Mouse (Mus musculus): ENCODE data around the gene Pomp.

Pomp gene

DNA sequence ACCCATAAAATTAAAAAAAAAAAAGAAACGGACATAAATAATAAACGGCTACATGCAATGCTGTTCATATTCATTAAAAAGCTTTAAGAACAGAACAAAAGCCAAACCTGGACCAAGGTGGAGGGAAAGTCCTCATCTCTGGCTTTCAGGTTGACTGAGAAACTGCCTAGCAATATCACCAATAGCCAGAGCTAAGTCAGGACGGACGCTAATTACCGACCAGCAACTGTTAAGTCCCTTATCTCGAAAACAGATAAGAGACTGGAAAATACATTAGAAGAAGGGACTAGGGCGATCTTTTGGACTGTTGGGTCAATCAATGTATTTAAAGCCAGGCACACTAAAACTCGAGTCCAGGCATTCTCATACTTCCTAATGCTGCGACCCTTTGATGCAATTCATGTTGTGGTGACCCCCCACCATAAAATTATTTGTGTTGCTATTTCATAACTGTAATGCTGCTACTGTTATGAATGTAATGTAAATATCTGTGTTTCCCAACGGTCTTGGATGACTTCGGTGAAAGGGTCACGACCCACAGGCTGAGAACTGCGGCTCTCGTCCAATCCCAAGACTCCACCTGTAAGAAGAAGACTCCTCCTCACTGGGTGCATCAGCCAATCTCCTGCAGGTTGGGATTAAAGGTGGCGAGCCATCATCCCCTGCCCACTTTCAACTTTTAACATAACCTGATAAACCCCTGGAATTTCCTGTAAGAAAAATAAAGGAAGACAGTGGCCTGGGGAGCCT is 41.9 kb downstream of the Pomp start:
- DNase-seq (ENCODE audit: extremely low spot score) = no peak

DNA sequence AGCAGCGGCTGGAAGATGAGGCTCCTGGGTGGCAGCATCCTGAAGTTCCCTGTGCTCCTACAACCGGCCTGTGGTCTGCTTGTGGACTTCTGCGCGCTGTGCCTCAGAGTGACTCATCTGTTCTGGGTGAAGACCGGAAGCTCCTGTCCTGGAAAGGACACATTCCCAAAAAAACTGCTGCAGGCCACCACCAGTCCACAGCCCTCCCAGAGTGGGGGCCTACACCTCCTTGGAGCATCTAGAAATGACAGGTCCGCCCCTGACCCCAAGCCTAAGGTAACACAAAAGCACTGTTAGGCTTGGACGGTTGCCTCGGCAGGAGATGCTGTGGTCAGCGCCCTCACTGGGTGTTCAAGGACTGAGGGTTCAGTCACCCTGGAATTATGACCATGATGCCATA is 42.9 kb downstream of the Pomp start:
- DNase-seq (ENCODE audit: extremely low spot score) = no peak

DNA sequence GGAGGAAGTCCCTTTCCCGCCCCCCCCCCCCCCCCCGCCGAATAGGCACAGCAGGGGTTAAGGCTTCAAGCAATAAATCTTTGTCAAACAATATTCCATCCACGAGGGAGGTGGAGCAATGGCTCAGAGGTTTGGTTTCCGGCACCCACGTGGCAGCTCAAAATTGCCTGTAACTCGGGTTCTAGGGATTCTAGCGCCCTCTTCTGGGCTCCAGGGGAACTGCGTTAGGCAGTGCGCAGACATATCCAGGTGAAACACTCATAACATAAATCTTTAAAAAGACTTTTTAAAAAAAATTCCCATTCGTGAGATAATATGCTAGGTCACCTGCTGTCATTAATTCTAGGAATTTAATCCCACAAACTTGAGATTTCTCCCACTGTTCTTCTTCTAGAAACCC is 46.9 kb downstream of the Pomp start:
- no peak for DNase-seq (ENCODE audit: extremely low spot score)

DNA sequence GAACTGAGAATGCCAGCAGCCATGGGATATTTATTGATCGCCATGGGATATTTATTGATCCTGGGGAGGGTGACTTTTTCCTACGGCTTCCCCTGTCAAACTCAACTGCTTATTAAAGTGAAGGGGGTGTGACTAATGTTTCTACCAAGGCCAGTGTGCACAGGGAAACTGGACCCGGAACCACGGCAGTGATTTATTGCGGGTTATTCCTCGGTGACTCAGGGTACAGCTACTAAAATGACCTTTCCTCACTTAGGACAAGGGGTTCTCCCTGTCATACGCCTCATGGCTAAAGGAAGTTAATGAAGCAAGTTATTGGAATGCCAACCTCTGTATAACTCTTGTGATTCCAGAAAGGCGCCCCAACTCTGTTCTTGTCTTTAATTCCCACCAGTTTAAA is 47.6 kb downstream of the Pomp start:
- DNase-seq (ENCODE audit: extremely low spot score) = no peak

DNA sequence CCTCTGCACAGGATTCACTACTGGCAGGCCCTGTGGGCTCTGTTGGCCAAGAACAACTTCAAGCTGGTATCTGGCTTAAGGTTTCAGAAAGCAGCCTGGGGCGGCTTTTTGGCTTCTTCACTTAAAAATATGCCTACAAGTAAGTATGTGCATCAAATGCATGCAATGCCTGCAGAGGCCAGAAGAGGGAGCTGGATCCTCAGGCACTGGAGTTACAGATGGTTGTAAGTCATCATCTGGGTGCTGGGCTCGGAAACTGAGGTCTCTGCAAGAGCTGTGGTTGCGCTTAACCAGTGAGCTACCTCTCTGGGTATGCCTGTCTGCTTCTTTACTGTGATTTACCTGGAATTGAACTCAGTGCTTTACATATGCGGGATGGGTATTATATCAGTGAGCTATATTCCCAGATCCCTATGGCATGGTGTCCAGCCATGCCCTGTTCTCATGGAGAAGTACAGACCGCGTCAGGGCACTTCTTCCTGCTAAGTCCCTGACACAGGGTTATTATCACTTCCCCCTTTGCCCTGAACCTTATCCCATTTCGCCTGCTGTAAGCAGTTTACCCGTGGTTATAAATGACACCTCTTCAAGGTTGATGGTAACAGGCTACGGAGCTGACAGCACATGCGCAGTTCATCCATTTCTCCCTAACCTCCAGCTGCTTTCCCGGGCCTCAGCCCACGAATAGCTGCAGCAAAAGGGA is 50.7 kb downstream of the Pomp start:
- no peak for DNase-seq (ENCODE audit: extremely low spot score)

DNA sequence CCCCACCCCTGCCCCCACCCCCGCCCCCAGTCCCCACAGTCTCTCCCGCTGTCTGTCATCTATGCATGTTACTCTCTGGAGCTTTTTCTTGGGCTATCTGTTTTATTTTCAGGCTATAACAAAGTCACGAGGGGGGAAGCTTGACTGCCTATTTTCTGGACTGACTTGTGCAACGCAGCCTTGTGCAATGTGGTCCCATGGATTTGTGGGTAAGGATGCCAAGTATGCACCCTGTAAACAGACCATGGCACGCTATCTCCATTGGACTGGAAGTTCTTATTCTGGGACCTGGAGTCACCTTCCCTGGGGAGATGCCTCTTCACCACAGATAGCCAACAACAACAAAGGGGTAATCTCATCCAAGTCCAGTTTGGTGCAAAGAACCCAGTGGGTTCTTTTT is 51.5 kb downstream of the Pomp start:
- DNase-seq (ENCODE audit: extremely low spot score) = no peak

DNA sequence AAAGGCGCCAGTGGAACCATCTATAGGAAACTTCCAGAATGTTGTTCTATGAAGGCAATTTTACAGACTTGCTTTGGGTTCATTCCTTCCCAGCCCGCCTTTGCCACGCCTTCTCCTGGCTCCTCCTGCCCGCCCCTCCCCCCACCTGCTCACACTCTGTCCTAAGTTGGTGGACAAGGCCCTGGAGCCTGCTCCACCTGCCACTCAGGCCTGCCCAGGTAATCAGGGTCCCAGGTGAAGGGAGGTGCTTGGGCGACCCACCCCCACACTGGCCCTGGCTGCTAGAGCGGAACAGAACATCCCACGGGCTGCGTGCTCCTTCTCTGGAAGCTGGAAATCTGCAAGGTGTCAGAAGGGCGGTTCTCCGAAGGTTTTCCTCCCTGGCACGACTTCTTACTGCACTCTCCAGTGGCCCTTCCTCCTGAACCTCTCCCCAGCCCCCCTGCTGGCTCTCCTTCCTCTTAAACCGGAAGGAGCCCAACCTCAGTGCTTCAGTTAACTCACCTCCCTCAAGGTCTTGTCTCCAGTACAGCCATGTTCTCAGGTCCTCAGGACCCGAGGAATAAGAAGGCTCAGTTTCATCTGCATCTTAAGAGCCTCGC is 53.1 kb downstream of the Pomp start:
- peak; percentile 35 for DNase-seq (ENCODE audit: extremely low spot score)

DNA sequence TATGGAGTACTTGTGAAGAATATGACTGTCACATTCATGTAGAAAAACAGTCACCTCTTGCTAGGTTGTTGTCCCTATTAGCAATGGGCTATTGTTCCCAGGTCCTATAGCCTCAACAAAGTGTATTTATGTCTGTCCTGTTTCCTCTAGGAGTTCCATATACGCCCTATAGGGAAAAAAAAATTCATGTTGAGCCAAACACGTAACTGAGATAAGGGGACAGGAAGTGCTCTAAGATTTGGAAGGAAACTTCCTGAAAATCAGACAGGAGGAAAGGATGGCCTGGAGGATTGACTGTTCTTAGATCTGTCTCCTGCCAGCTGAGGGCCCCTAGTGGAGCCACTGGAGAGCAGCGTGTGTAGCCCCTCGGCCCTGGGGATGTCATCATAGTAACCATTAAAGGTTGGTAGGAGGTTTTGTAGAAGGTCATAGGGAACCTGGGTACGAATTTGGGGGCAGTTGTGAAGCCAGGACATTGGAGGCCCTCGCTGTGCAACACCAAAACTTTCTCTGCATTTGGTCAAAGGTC is 54.8 kb downstream of the Pomp start:
- no peak for DNase-seq (ENCODE audit: extremely low spot score)

DNA sequence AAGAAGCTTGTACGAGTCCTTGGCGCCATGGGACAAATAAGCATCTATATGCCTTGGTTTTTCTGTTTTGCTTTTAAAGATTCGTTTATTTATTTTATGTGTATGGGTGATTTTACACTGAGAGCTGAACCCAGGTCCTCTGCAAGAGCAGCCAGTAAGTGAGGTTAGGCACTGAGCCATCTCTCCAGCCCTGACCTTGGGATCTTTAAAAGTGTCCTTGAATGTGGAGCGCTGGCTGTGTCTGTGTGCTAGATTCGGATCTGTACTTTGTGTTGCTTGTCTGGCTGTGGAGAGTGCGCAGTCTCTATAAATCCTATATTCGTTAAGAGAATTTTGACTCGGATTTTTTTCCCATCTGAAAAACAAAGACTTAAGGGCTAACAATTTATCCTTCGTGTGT is 55.9 kb downstream of the Pomp start:
- DNase-seq (ENCODE audit: extremely low spot score) = no peak

DNA sequence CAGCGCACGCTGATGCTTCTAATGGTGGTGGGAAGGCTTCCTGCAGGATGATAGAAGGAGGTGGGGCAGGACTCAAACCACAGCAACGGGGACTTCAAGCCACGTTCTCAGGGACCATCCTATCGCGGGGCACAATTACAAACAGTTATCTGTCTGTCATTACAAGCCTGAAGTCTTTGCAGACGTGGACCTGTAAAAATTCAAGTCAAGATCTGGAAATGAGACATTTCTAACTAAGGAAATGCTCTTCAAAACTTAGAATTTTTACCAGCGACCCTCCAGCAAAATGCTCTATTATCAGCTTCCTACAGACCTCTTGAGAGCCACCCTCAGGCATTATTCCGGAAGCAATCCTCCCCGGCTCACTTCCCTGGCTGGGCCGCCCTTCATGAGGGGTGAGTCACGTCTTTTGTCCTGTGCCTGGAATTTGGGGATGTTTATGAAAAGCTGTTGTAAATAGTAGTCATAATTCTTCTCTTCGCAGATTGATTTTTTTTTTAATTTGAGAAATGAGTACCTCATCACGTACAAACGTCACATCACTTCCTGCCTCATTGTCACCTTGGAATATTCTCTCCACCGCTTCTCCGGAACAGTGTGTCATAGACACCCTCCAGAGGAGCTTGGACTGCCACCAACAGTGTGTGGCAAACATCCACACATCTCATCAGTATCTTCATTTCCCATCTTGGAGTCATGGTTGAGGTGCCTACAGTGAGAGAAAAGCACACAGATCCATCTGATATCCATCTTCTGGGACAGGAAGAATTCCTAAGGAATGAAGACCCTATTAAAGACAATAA is 58.0 kb downstream of the Pomp start:
- no peak for DNase-seq (ENCODE audit: extremely low spot score)

DNA sequence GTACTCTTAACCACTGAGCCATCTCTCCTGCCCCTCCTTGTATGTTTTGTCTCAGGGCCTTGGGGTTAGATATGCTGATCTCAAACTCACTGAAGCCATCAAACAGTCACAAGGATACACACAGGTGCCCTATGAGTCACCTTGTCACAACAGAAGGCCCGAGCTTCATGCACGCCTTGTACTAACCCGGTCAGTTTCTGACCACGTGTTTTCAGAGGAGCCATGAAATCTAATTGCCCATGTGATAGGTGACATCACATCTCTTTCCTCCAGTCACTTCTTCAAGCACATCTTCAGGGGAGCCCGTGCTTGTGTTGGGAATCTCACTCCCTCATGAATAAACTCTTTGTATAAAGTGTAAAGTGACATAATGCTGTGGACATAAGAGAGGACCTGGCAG is 64.4 kb downstream of the Pomp start:
- no peak for DNase-seq (ENCODE audit: extremely low spot score)

All from embryo, embryonic 9.5 days (tissue).